Mouse (Mus musculus) lung, postnatal 25 days (tissue): Measurements from ENCODE around the gene Ptrh2.

ENCODE experiments used
- DNase-seq: peaks from one replicate; pipeline ENCODE4 v3.0.0; 2022; ENCODE audit warnings: low spot score

The Ptrh2 gene

DNA sequence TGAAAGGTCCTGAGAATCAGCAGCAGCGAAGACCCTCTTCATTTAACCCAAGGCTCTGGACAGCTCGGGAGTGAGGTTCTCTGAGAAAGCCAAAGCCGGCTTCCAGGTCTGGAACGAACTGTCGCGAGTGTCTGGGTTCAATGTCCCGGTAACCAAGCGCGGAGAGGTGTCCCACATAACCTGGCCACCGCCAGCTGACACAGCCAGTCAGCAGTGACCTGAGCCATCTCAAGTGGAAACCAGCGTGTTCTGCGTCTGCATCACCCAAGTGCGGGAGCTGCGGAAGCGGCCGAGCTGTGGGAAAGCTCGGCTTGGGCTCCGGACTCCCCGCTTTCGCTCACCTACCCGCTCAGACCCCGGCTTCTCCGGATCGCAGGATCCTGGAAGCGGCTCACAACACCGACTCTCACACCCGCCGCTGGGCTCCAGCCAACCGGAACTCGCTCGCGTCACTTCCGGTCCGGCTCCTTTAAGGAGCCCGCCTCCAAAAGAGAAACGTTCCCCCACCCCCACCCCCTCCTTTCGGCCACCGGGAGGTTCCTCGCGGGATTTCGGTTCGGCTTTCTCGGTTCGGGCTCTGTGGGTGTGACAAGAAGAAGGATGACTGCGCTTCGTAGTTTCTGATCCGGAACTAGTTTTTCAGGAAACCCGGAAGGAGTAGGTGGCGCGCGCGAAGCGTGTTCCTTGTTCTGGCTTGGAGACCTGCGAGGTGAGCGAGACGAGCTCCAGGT is at the start of gene Ptrh2, which contains the start of gene Vmp1:
TSS of gene Ptrh2 (plus strand) at position 591 of the 731 bp plus-strand sequence.
TSS of gene Vmp1 (minus strand) at position 442 of the 731 bp plus-strand sequence.
- DNase-seq: peak; percentile 92

- peak; percentile 64 for DNase-seq
Observed at GRCm38 (mm10) chr11:86634396-86634795, 49.4 kb upstream of the Ptrh2 start.

- no peak for DNase-seq
Observed at GRCm38 (mm10) chr11:86637697-86638096, 46.1 kb upstream of the Ptrh2 start.

DNA sequence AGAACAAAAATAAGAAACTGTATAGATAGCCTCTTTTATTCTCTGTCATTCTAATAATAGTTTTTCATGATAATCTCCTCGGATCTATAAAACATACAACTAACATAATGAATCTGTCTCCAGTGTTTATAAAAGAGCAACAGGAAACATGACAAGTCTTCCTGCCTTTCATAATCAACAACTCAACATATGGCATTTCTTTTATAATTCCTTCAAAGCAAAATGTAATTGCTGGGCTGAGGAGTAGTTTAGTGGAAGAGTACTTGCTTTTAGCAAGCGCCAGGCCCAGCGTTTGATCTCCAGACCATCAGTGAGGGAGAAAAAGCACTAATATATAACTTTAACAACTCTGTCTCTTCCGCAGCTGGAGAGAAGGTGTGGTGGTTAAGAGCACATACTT is 42.1 kb upstream of the Ptrh2 start:
- no peak for DNase-seq

GRCm38 (mm10) chr11:86644553-86644952 is 39.2 kb upstream of the Ptrh2 start:
- DNase-seq: no peak

GRCm38 (mm10) chr11:86646136-86646834 is 37.5 kb upstream of the Ptrh2 start:
- DNase-seq: peak; percentile 81

DNA sequence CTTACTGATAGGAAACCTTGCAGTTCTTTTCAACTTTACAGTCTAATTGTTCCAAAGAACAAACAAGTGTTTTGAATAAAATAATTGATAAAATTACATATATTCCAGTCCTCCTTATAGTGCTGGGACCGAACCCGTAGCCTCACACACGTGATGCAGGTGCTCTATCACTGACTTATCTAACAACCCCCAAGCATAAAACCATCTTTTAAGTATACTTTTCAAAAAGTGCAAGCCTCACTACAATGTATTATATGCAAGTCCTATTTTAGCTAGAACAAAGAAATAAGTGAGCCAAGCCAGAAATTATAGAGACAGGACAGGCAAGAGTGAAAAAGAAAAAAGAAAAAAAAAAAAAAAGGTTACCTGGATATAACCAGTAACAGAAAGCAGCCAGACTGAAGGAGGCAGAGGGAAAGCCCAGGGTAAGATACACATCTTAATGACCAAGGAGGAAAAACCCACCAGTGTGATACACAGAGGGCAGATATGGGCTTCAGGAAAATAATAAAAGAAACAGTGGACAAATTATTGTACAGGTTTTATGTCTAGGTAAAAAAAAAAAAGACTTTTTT is 36.8 kb upstream of the Ptrh2 start:
- no peak for DNase-seq

DNA sequence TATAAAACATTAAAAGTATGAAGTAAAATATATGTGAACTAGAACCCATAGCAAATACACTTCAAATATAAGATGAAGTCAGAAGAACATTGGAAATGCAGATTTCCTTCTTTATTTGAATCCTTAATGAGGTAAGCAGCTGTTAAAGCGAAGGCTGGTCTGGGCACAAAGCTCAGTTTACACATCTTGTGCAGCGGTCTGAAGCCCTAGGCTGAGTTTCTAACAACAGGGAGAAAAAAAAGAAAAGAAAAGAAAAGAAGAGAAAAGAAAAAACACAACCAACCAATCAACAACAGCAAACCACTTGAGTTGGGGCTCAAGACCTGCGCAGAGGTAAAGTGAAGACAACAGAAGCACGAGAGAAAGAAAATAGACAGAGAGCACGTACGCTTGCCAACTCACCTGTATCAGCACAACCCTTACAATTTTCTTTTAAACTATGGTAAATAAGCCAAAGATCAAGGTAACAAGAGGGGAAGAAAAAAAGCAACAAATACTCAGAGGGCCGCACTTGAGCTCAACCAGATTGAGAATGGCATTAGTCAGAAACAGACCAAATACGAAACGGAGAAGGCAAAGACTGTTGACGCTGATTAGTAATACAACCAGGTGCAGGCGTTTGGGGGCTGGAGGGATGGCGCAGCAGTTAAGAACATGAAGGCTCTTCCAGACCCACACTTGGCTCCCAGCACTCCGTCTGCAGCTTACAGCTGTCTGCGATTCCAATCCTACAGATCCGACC is 35.9 kb upstream of the Ptrh2 start:
- DNase-seq: no peak

GRCm38 (mm10) chr11:86649542-86649941 is 34.2 kb upstream of the Ptrh2 start:
- no peak for DNase-seq

DNA sequence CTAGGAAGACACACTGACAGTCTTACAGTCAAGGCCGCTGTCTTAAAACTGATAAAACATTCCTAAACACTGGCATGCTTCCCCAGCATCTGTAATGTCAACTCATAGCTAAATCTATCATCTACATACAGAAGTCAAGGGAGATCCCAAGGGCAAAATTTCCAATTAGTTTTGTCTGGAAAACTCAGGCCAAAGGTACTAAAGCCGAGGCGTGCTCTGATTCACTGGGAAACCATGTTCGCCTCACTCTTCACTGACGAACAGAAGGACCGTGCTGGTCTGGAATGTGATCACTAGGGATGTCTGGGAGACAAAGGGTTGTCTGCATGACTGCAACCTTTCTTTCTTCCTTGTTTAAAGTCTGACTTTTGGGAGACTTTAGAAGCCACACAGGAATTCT is 33.1 kb upstream of the Ptrh2 start:
- no peak for DNase-seq

DNA sequence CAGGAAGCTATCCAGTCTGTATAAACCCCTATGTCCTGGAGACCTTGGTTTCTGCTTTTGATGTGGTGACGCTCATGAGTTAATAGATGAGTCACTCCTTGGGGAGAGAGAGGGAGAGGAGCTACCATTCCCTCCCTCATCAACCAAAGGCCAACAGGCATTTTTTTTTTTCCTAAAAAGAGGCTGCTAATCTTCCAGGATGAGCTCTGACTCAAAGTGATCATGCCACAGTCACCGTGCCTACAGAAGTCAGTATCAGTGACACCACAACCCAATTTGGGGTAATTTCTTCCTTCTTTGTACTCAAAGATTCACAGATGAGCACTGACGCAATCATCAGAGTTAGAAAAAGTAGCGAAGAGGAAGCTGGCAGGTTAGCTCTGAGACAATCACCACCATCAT is 31.2 kb upstream of the Ptrh2 start:
- DNase-seq: no peak

GRCm38 (mm10) chr11:86653446-86653845 is 30.3 kb upstream of the Ptrh2 start:
- DNase-seq: peak; percentile 79

DNA sequence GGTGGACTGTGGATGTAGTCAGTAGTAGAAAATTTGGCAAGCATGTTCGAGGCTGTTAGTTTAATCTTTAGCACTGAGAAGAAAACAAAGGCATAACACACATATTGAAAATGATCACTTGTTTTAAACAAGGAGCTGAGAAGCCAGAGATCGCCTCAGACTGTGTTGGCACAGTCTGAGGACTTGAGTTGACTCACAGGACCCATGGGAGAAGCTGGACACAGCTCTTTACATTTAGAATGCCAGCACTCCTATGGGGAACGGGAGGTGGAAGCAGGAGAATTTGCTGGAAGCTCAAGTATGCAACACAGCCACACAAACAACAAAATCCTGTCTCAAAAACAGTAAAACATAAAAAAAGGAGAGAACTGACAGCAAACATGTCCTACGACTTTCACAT is 29.7 kb upstream of the Ptrh2 start:
- DNase-seq: no peak

- peak; percentile 29 for DNase-seq
Observed at GRCm38 (mm10) chr11:86655671-86656070, 28.1 kb upstream of the Ptrh2 start.

DNA sequence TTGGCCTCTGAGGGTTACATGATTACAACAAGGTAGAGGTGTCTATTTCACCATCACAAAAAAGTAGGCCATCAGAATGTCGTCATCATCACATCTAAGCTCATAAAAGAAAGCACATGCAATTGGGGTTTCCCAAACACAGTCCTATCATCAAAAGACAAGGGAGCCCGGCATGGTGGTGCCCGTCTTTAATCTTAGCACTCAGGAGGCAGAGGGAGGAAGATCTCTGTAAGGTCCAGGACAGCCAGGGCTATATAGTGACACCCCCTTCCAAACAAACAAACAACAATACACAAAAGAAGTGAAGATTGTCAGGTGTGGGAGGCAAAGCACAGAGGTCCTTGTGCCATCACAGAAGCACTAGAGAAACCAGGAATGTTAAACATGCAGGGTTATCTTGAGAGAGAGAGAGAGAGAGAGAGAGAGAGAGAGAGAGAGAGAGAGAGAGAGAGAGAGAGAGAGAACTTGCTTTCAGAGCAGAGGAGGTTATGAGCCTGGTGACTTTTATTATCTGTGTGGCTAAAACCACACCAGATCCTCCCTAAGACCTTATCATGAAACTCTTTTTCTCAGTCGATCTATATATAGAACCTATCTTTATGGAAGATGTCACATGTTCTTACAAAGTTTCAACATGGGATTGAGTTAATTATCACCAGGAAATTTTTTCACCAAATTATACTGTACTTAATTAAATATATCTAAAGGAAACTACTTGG is 26.8 kb upstream of the Ptrh2 start:
- DNase-seq: no peak

GRCm38 (mm10) chr11:86657863-86658262 is 25.9 kb upstream of the Ptrh2 start:
- DNase-seq: no peak

- no peak for DNase-seq
Observed at GRCm38 (mm10) chr11:86662986-86663895, 20.5 kb upstream of the Ptrh2 start.

- no peak for DNase-seq
Observed at GRCm38 (mm10) chr11:86663977-86664376, 19.8 kb upstream of the Ptrh2 start.

DNA sequence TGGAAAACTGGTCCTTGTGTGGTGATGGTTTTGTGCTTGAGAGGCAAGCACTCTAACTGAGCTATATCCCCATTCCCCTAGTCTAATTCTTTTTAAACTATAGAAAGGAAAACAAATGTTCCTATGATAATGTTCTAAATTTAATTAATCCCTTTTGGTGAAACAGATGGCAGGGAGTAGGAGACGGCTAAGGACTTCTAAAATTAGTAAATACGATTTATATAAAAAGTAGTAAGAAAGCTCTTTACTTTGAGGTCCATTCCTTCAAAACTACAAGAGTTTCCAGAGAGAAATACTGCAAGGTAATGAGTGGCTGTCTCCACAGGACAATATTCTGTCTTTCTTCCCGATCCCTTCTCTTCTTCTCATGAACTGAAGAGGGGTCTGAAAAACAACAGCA is 19.4 kb upstream of the Ptrh2 start:
- DNase-seq: no peak

- no peak for DNase-seq
Observed at GRCm38 (mm10) chr11:86667553-86667952, 16.2 kb upstream of the Ptrh2 start.

DNA sequence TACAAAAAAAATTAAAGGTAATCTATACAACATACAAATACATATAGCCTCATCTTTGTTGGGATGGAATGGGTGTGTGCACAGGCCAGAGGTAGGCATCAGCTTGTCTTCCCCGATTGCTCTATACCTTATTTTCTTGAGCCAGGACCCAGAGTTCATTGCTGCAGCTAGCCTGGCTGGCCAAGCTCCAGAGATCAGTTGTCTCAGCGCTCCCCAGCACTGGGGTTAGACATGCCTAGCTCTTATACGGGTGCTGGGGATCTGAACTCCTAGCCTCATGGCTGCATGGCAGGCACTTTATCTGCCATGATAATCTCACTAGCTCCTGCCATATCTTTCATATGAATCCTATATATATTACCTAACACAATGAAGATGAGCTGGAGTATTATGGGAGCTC is 15.6 kb upstream of the Ptrh2 start:
- no peak for DNase-seq
